Mouse (Mus musculus) regulatory T cell (primary cell): ENCODE measurements around the gene Zmym3.

Experiments
- in situ Hi-C: fragments of 300-600 bp; cut with MboI, MseI; formaldehyde crosslinking; loops from one replicate; pipeline ENCODE4 v1.15.1; 2025; ENCODE audit warnings: high pct_unique_total_duplicates

The Zmym3 gene

GRCm38 (mm10) chrX:101420700-101421095 is at the start of gene Zmym3:
Gene Zmym3, minus strand, starts transcription at chrX:101420849.
- in situ Hi-C loops, result no loop called here

DNA sequence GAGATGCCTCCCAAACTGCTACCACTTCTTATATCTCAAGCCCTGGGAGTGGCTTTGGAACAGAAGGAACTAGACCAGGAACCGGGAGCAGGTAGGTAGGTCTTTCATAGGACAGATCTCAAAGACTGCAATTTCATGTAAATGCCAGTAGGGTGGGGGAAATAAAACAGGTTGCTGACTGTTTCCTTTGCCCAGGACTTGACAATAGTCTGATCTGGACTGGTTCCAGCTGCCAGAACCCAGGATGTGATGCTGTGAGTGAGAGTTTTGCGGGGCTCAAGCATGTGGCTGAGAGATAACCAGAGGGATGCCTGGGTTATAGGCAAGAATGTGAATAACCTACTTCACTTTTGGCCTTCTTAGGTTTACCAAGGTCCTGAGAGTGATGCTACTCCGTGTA is 30.9 kb upstream of the Zmym3 start:
- in situ Hi-C loops, result no loop called here

DNA sequence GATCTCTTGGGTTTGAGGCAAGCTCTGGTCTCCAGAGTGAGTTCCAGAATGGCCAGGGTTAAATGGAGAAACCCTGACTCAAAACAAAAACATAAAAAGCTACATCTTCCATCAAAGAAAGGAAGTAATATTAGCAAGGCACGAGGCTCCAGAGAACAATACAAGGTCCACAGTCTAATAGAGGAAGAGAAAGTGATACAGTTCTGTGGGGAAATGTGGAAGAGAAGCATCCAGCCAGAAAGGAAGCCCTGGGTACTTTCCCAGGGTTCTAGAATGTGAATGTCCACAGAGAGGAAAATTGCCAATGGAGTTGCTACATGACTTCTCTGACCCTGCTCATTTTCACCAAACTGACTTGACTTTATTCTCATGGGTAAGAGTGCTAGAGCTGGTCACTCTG is 30.5 kb upstream of the Zmym3 start:
- in situ Hi-C loops, result no loop called here

- in situ Hi-C loops, result loop anchor here (5.0 kb wide), 1 partner anchor 88 kb away; no protein-coding TSS in a partner anchor
Measured at GRCm38 (mm10) chrX:101448886-101449475, 28.3 kb upstream of the Zmym3 start, which contains the start of gene Itgb1bp2. Gene Itgb1bp2, plus strand, starts transcription at chrX:101449088.

- in situ Hi-C loops, result no loop called here
Measured at GRCm38 (mm10) chrX:101429976-101430375, 9.3 kb upstream of the Zmym3 start.

DNA sequence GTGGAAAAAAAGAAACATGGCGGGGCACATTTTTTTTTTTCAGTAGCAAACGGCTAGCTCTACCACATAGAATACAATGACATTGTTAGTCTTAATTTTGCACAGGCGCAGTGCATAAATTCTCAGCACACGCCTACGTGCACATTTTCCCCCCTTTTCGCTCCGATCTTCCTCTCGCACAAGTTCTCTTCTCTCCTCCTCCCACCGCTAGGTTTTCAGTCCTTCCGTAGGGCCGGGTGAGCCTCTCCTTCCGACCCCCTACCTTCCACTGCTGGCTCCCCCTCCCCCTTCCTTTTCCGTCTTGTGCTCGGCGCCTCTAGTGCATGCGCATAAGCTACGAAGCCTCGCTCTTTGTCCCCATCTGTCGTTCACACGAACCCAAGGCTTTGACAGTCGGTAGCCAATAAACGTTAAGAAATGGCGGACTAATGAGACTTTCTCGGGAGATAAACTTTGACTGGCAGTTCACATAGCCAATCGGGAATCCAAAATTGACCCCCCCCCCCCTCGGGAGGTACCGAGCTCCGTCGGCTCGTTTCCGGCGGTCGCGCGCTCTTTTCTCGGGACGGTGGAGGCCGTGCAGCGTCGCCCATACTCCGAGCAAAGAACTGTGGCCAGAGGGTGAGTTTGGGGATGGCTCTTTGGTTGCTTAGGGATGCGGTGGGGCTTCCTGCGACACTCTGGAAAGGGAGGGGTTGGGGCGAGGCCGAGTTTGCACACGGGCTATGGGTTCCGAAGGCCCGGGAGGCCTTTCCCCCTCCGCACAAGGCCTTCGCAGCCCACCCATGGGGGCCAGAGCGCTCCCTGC is 8.7 kb upstream of the Zmym3 start, which contains the start of gene Nono:
Gene Nono, plus strand, starts transcription at position 177 of the 808 bp plus-strand sequence.
- in situ Hi-C loops, result no loop called here

DNA sequence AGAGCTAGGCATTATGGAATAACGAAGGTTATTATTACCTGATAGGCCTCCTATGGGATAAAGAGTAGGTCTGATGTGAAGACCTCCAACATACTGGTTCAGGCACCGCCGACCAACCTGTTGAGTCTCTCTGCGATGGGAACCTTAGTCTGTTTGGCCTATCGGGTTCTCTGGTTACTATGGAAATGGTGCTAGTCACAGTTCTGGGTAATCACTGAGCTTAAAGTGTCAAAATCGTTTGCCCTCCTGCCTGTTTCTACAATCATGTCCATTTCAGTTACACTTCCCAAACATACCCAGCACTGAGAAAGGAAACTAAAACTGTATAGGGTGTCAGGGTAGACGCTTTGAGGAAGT is 8.1 kb upstream of the Zmym3 start:
- in situ Hi-C loops, result no loop called here

DNA sequence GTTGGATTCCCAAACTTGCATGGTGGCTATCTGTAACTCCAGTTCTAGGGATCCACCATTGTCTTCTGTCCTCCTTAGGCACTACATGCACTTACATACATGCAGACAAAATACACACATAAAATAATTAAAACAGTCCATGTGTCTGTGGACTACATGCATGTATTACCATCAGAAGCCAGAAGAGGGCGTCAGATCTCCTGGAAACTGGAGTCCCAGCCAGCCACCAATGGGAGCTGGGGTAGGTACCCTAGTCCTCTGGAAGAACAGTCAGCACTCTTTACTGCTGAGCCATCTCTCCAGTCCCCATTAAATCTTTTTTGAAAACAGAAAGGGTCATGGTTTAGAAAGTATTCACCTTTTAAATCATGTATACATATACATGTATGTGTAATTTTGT is 7.1 kb upstream of the Zmym3 start:
- in situ Hi-C loops, result no loop called here

DNA sequence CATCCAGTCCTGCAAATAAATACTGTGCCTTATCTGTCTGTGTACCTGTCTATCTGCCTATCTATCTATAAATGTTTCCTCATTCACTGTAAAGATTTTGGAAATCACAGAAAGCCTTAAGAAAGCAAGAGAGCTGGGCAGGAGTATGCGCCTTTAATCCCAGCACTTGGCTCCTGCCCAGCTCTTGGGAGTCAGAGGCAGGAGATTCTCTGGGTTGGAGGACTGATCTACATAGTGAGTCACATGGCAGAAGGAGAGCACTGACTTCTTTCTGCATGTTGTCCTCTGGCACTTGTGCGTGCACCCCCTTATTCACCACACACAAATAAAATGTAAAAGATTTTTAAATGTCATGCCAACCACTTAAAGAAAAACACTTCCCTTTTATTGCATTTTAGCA is 2.8 kb upstream of the Zmym3 start:
- in situ Hi-C loops, result no loop called here

DNA sequence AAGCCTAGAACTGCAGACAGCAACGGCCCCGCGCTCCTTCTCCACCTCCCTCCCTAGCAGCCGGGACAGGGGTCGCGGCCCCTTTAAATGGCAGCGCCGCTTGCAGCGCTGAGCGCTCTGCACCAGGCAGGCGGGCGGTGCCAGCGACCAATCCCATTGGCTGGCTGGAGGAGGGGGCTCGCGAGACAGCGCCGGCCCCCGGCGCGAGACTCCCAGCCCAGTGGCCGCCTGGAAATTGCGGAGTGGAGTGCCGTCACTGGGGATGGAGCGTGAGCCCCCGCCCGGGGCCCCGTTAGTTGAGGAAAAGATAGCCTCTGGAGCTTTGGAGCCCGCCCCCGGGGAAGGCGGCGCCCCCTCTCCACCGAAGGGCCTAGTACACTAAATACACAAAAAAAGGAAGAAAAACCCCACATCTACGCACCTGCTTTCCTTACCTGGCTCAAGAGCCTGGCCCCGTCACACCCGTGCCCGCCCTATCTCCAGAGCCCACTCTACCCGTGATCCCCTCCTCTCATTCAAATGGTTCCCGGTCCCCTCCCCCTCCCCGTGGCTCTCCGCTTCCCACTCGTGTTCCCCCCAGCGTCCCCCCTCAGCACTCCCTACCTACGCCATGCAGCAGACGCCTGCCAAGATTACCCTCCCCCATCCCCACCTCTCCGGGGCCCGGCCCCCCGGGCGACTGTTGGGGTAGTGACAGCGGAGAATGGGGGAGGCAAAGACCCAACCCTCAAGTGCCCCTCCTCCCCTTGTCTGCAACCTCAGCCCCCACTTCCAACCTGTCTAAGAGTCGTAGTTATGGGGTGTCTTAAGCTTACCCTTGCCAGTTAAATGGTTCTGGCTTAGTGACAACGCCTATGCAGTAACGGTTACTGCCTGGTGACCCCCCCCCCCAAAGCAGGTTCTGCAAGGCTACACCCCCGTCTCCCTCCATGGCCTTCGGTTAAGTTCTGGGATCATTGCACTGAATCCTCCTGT is 637 bp downstream of the Zmym3 start:
- in situ Hi-C loops, result loop anchor here (5.0 kb wide), 1 partner anchor 88 kb away; no protein-coding TSS in a partner anchor

- in situ Hi-C loops, result loop anchor here (5.0 kb wide), 1 partner anchor 87 kb away; no protein-coding TSS in a partner anchor
Measured at GRCm38 (mm10) chrX:101418946-101419724, 1.5 kb downstream of the Zmym3 start.

DNA sequence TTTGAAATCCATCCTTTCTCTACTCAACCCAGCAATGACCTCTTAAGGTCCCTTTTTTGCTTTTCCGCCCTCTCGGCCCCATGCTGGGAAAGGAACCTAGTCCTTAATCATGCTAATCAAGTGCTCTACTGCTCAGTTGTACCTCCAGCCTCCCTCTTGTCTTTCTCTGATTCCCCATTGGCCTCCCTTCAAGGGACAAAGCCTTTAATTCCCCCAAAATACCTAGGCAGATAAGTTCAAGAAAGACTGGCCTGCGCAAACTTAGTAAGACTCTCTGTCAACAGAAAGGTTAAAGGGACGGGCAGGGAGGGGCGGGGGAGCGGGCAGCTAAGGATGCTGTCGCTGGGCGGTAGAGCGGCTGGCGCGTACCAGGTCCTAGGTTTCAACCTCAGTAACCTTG is 24.2 kb downstream of the Zmym3 start:
- in situ Hi-C loops, result no loop called here

GRCm38 (mm10) chrX:101394341-101394740 is 26.3 kb downstream of the Zmym3 start:
- in situ Hi-C loops, result no loop called here

DNA sequence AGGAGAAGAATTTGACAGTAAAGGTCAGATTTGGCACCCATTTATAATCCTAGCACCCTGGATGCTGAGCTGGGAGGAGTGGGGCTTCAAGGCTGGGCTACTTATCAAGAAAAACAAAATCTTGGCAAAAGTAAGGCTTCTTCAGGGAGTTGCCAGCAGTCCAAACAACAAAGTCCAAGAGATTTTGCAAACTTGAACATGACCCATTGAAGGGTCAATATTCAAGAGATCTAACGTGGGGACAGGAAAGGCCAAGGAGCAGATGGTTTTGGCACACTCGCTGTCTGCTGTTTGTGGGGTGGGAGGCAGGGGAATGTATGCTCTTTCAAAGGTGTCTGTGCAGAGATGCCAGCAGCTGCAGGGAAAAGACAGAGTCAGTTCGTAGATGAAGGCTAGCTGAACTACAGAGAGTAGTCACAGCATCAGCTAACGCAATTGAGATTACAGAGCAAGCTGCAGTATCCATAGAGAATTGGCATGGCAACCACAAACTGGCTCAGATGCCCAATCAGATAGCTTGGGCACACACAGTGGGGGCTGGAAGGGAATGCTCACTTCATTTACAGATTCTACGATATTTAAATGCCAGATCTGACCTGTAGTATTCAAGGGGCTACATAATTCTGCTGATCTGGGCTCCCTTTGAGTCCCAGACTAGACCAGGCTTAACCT is 31.6 kb downstream of the Zmym3 start:
- in situ Hi-C loops, result no loop called here

DNA sequence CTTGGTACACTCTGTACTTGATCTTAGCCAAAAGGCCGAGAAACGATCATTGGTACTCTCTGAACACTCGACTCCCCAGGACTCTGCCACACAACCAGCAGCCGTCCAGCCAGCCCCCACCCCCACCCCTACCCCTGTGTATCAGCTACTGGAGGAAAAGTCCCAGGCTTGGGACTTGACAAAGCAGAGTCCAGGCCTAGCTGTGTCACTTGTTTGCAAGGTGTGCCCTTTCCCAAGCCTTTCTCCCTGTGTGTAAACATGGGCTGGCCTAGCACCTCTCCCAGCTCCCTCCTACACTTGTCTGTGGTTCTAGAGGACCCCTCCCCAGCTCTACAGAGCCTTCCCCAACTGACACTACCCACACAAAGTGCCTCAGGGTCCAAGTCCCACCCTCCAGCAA is 34.4 kb downstream of the Zmym3 start:
- in situ Hi-C loops, result no loop called here

GRCm38 (mm10) chrX:101384439-101385137 is 36.1 kb downstream of the Zmym3 start:
- in situ Hi-C loops, result no loop called here

GRCm38 (mm10) chrX:101383455-101383854 is 37.2 kb downstream of the Zmym3 start:
- in situ Hi-C loops, result no loop called here

DNA sequence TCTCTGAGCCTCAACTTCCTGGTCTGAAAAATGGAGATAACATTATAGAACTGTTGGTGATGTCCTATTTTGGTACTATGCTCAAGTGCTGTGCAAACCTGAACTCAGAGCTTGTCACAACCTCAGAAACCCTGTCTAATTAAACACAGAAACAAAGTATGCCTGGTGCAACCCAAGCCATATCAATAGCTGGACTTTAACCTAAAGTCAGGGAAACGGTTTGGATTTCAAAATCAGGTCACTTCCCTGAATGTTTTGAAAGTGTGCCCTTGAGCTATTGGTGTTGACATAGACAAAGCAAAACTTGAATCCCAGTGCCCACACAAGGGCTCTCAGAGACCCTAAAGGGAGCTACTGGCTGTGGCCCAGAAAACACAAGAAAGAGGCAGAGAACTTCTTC is 40.9 kb downstream of the Zmym3 start:
- in situ Hi-C loops, result no loop called here

DNA sequence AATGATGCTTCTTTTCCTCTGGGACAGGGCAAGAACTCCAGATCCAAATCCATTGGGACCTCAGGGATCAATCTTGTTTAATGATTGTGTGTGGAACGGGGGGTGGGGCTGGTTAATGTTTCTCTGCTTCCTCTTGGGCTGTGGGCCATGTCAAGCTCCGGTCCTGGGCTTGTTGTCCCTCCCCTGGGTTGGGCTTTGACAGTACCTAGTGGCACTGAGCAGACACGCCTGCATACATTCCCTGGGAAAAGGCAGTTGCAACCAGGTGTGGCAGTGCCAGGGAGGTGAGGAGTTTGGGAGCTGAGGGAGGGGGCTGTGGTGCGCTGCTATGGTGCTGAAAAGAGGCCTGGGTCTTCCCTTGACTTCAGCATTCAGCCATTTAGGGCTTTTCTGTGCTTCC is 43.6 kb downstream of the Zmym3 start:
- in situ Hi-C loops, result no loop called here
